Mouse (Mus musculus): Measurements from ENCODE around the gene Gm19345. TPM values are rescaled to one million over a fixed set of nuclear protein-coding genes. Genes with fewer than 3 reads are reported as not detected.

Gm19345 gene
- total RNA-seq (2023), result not detected

GRCm38 (mm10) chr7:19851858-19852570 is at the start of gene Gm19345:
Gm19345 (plus strand) TSS chr7:19852003.

GRCm38 (mm10) chr7:19822604-19823058 is 29.2 kb upstream of the Gm19345 start, which contains the start of gene Bcl3:
Bcl3 (minus strand) TSS chr7:19822770.

GRCm38 (mm10) chr7:19861199-19861598 is 9.4 kb downstream of the Gm19345 start, which contains the start of gene Ceacam16:
Ceacam16 (minus strand) TSS chr7:19861299.

GRCm38 (mm10) chr7:19887849-19888248 is 36.0 kb downstream of the Gm19345 start, which contains the start of gene Ceacam19:
Ceacam19 (minus strand) TSS chr7:19887965.

Other genes starting within 250 kb of the Gm19345 start
- 87.8 TPM for gene Clasrp, start 247.5 kb upstream of the Gm19345 start, total RNA-seq (2023)
- gene Relb, start 222.6 kb upstream of the Gm19345 start, total RNA-seq (2023), result 44.9 TPM
- 70.1 TPM for gene Clptm1, start 187.0 kb upstream of the Gm19345 start, total RNA-seq (2023)
- gene Apoc2, start 174.1 kb upstream of the Gm19345 start, total RNA-seq (2023), result 2.1 TPM
- not detected for gene Gm44805, start 170.6 kb upstream of the Gm19345 start, total RNA-seq (2023)
- not detected for gene Apoc4, start 170.5 kb upstream of the Gm19345 start, total RNA-seq (2023)
- gene Apoc1, start 159.3 kb upstream of the Gm19345 start, total RNA-seq (2023), result 1.4 TPM
- 33.1 TPM for gene Apoe, start 152.8 kb upstream of the Gm19345 start, total RNA-seq (2023)
- 59.7 TPM for gene Tomm40, start 136.6 kb upstream of the Gm19345 start, total RNA-seq (2023)
- gene Nectin2, start 101.5 kb upstream of the Gm19345 start, total RNA-seq (2023), result not detected
- gene Bcam, start 81.0 kb upstream of the Gm19345 start, total RNA-seq (2023), result not detected
- gene Cblc, start 55.2 kb upstream of the Gm19345 start, total RNA-seq (2023), result 1.0 TPM
- gene Bcl3, start 29.2 kb upstream of the Gm19345 start, total RNA-seq (2023), result 14.5 TPM
- gene Ceacam16, start 9.3 kb downstream of the Gm19345 start, total RNA-seq (2023), result 2.1 TPM
- not detected for gene Ceacam19, start 36.0 kb downstream of the Gm19345 start, total RNA-seq (2023)
- 40.8 TPM for gene Pvr, start 69.2 kb downstream of the Gm19345 start, total RNA-seq (2023)
- gene Igsf23, start 98.8 kb downstream of the Gm19345 start, total RNA-seq (2023), result 0.89 TPM
- not detected for gene Ceacam20, start 113.4 kb downstream of the Gm19345 start, total RNA-seq (2023)
- gene Nlrp9b, start 139.5 kb downstream of the Gm19345 start, total RNA-seq (2023), result not detected
- gene Vmn1r91, start 247.7 kb downstream of the Gm19345 start, total RNA-seq (2023), result not detected